ENCODE assay signal across 8 mouse cellular contexts in the genomic region with DNA sequence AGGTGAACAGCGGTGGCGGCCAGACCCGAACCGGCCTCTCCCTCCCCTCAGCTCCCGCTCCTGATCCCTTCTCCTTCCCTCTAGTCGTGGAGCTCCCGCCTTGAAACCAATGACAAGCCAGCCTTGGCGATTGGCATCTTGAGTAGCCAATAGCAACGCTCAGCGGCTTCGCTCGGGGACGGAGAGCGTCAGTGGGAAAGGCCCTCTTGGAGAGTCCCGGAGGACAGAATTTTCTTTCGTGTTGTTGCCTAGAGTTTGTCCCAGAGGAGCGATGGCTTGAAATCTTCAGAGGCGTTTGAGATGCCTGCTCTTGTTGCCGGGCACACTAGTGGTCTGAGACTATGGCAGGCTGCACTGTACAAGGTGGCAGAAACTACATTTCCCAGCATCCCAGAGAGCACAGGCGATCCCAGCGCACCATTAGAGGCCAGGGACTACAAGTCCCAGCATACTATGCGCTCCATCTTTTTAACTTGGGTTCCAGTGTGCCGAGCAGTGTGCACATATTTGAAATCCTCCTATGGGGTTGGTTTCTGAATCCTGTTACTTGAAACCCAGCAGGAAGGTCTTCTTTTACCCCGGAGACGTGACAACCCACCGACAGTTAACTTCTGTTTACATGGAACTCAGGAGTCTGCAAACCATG. TPM values are rescaled to one million over a fixed set of nuclear protein-coding genes. Genes with fewer than 3 reads are reported as not detected.
A peak's percentile ranks its signal among the peaks of the same experiment; 100 is the strongest.
DNase-seq lines count a peak whose midpoint lies in the region; ATAC-seq and TF ChIP-seq lines count a peak whose summit lies in the region.

TSS of gene Pde6d (minus strand) at position 179 of the 646 bp plus-strand sequence.
TSS of gene Cops7b (plus strand) at position 454 of the 646 bp plus-strand sequence.

- peak within 1 kb of the TSS; percentile 79 for H3K9ac ChIP-seq in embryonic facial prominence, embryonic 15.5 days
- H3K9ac ChIP-seq in limb, embryonic 14.5 days (ENCODE audit: low read depth, low read length, severe bottlenecking) = peak within 1 kb of the TSS; percentile 87
- peak within 1 kb of the TSS; percentile 90 for H3K9ac ChIP-seq in midbrain, postnatal 0 days (replicated peaks; ENCODE audit: low read length, poor library complexity, severe bottlenecking)

- no peak for TF ChIP-seq CTCF in bone marrow, adult 2 months (IDR thresholded peaks at IDR 0.05; ENCODE audit: control insufficient read depth, insufficient read depth, low read length)
- TF ChIP-seq CTCF in midbrain, postnatal 0 days (IDR thresholded peaks at IDR 0.05) = no peak

- H3K4me3 ChIP-seq in bone marrow, adult 2 months (replicated peaks; ENCODE audit: control insufficient read depth, low read depth, low read length) = peak within 1 kb of the TSS; percentile 74
- H3K4me3 ChIP-seq in embryonic facial prominence, embryonic 15.5 days (replicated peaks) = peak within 1 kb of the TSS; percentile 78
- H3K4me3 ChIP-seq in limb, embryonic 14.5 days (replicated peaks; ENCODE audit: low read length) = peak within 1 kb of the TSS; percentile 92
- H3K4me3 ChIP-seq in midbrain, postnatal 0 days (ENCODE audit: low read depth, low read length) = peak within 1 kb of the TSS; percentile 89

- peak within 1 kb of the TSS; percentile 62 for H3K4me2 ChIP-seq in embryonic facial prominence, embryonic 15.5 days (replicated peaks)
- H3K4me2 ChIP-seq in limb, embryonic 14.5 days (replicated peaks; ENCODE audit: low read depth, low read length, severe bottlenecking) = peak within 1 kb of the TSS; percentile 63
- H3K4me2 ChIP-seq in midbrain, postnatal 0 days (ENCODE audit: low read depth, low read length, poor library complexity, severe bottlenecking) = peak within 1 kb of the TSS; percentile 89

- TF ChIP-seq POLR2A in bone marrow, adult 2 months (IDR thresholded peaks at IDR 0.05; ENCODE audit: borderline replicate concordance, control insufficient read depth, low read depth, low read length) = peak; percentile 78; the same call in 1 of the 2 replicates
- TF ChIP-seq POLR2A in limb, embryonic 14.5 days (IDR thresholded peaks at IDR 0.05; ENCODE audit: borderline replicate concordance, extremely low read depth, insufficient read depth, insufficient read length) = no peak

- no peaks in the 10 kb centered on the region for H3K9me3 ChIP-seq in embryonic facial prominence, embryonic 15.5 days (replicated peaks)
- H3K9me3 ChIP-seq in limb, embryonic 14.5 days (ENCODE audit: control insufficient read depth, low read length) = no peaks in the 10 kb centered on the region
- no peaks in the 10 kb centered on the region for H3K9me3 ChIP-seq in midbrain, postnatal 0 days (ENCODE audit: low read length)

- peak within 1 kb of the TSS; percentile 35; the same call in 1 of the 2 replicates for H3K27ac ChIP-seq in bone marrow, adult 2 months (ENCODE audit: control insufficient read depth, insufficient read depth, low read depth, low read length, poor library complexity)
- peak within 1 kb of the TSS; percentile 70 for H3K27ac ChIP-seq in embryonic facial prominence, embryonic 15.5 days (replicated peaks)
- H3K27ac ChIP-seq in limb, embryonic 14.5 days (replicated peaks; ENCODE audit: low read depth, low read length) = peak within 1 kb of the TSS; percentile 67
- peak within 1 kb of the TSS; percentile 82 for H3K27ac ChIP-seq in midbrain, postnatal 0 days (ENCODE audit: low read depth, low read length)

- H3K36me3 ChIP-seq in embryonic facial prominence, embryonic 15.5 days = no peaks in the 10 kb centered on the region
- 0 out of 2 replicates have a peak, but pooled peaks cover 3% of the 10 kb centered on the region for H3K36me3 ChIP-seq in limb, embryonic 14.5 days (ENCODE audit: control insufficient read depth, insufficient read depth, low read length)
- no peaks in the 10 kb centered on the region for H3K36me3 ChIP-seq in midbrain, postnatal 0 days (ENCODE audit: insufficient read depth, low read length)

- no peaks in the 10 kb centered on the region for H3K27me3 ChIP-seq in embryonic facial prominence, embryonic 15.5 days
- H3K27me3 ChIP-seq in limb, embryonic 14.5 days (ENCODE audit: control insufficient read depth, insufficient read depth, low read length) = no peaks in the 10 kb centered on the region
- no peaks in the 10 kb centered on the region for H3K27me3 ChIP-seq in midbrain, postnatal 0 days (ENCODE audit: insufficient read depth, low read length)

- DNase-seq in 416B (ENCODE audit: low read depth) = peak; percentile 99
- DNase-seq in heart, adult 8-10 months (ENCODE audit: low spot score) = peak; percentile 99
- peak; percentile 98 for DNase-seq in kidney, adult 9 months
- peak; percentile 96 for DNase-seq in limb, embryonic 14.5 days (ENCODE audit: low spot score)
- DNase-seq in midbrain, postnatal 0 days (ENCODE audit: low spot score) = peak; percentile 98
- peak; percentile 88 to 90 for DNase-seq in spleen, postnatal 14 days (ENCODE audit: low spot score in 2 of 2)

- WGBS in bone marrow, adult 2 months = 0% methylated on average over 26 of the region's 26 CpGs
- WGBS in embryonic facial prominence, embryonic 15.5 days = 0% methylated on average over 26 of the region's 26 CpGs
- WGBS in limb, embryonic 14.5 days = 1% methylated on average over 24 of the region's 26 CpGs
- WGBS in midbrain, postnatal 0 days = under 1% methylated on average over 26 of the region's 26 CpGs

- no peaks in the 10 kb centered on the region; the same call in 1 of the 2 replicates for H3K4me1 ChIP-seq in bone marrow, adult 2 months (ENCODE audit: control insufficient read depth, insufficient read depth, low read length)
- H3K4me1 ChIP-seq in embryonic facial prominence, embryonic 15.5 days = peaks cover 23% of the 10 kb centered on the region
- H3K4me1 ChIP-seq in limb, embryonic 14.5 days (ENCODE audit: control insufficient read depth, insufficient read depth, low read length) = peaks cover 7% of the 10 kb centered on the region; the same call in 1 of the 2 replicates
- 0 out of 2 replicates have a peak, but pooled peaks cover 8% of the 10 kb centered on the region for H3K4me1 ChIP-seq in midbrain, postnatal 0 days (ENCODE audit: insufficient read depth, low read length)

- ATAC-seq in embryonic facial prominence, embryonic 15.5 days (ENCODE audit: insufficient number of reproducible peaks, low FRiP score, low TSS enrichment, low read depth) = peak; percentile 97
- ATAC-seq in limb, embryonic 14.5 days (ENCODE audit: low FRiP score, low read depth) = peak; percentile 96
- ATAC-seq in midbrain, postnatal 0 days (ENCODE audit: low FRiP score) = peak; percentile 97

RNA-seq across cellular contexts. Expression of gene Pde6d, which starts in this region (rescaled TPM):
- polyA plus RNA-seq in bone marrow, adult 2 months (2011; ENCODE audit: insufficient read depth, insufficient read length, low replicate concordance, missing spikeins) = 11.2 and 15.6 TPM in 2 replicates
- 70.9 and 74.7 TPM in 2 replicates for polyA plus RNA-seq in embryonic facial prominence, embryonic 15.5 days (2015; fragmentation: Nextera tagmentation; extraction: Ambion mirVana)
- total RNA-seq in heart, adult 8-10 months (2022) = 10 to 100 TPM; 38.9 to 47.2 (median 44.3) TPM
- 61.1 and 63.2 TPM in 2 replicates for polyA plus RNA-seq in limb, embryonic 14.5 days (2012; rRNA removed)
- 63.0 and 69.7 TPM in 2 replicates for polyA plus RNA-seq in limb, embryonic 14.5 days (2014; fragmentation: Nextera tagmentation; extraction: Ambion mirVana)
- 48.1 and 54.8 TPM in 2 replicates for total RNA-seq in midbrain, postnatal 0 days (2014; rRNA removed)
- 116 and 124 TPM in 2 replicates for polyA plus RNA-seq in midbrain, postnatal 0 days (2015; fragmentation: Nextera tagmentation; extraction: Ambion mirVana)

RNA-seq across cellular contexts. Expression of gene Cops7b, which starts in this region (rescaled TPM):
- polyA plus RNA-seq in bone marrow, adult 2 months (2011; ENCODE audit: insufficient read depth, insufficient read length, low replicate concordance, missing spikeins) = 7.3 and 19.4 TPM in 2 replicates
- 39.1 and 41.2 TPM in 2 replicates for polyA plus RNA-seq in embryonic facial prominence, embryonic 15.5 days (2015; fragmentation: Nextera tagmentation; extraction: Ambion mirVana)
- total RNA-seq in heart, adult 8-10 months (2022) = 10 to 100 TPM in 3 of 4 experiments, 1 to 10 TPM in 1; 9.4 to 11.0 (median 10.6) TPM
- 62.1 and 68.9 TPM in 2 replicates for polyA plus RNA-seq in limb, embryonic 14.5 days (2012; rRNA removed)
- 35.6 and 42.6 TPM in 2 replicates for polyA plus RNA-seq in limb, embryonic 14.5 days (2014; fragmentation: Nextera tagmentation; extraction: Ambion mirVana)
- total RNA-seq in midbrain, postnatal 0 days (2014; rRNA removed) = 39.0 and 42.1 TPM in 2 replicates
- 53.4 and 56.2 TPM in 2 replicates for polyA plus RNA-seq in midbrain, postnatal 0 days (2015; fragmentation: Nextera tagmentation; extraction: Ambion mirVana)

Comparison
In these comparisons a context has a peak if more than half of its experiments do, and no peak if none do; other contexts are left out.
1. Peak in every context shown above with its lines: DNase-seq, ATAC-seq, H3K4me3 ChIP-seq and H3K27ac ChIP-seq.